Mouse (Mus musculus) testis, adult 2 months (tissue): ENCODE results near the gene Maco1. TPM values are rescaled to one million over a fixed set of nuclear protein-coding genes. Genes with fewer than 3 reads are reported as not detected.

ENCODE experiments used
- H3K27ac ChIP-seq: fragments of 200-500 bp; 2 replicates; pipeline ENCODE4 v1.5.1; 2012; ENCODE audit warnings: low read depth, low read length; ENCODE audit not compliant: control insufficient read depth, insufficient read depth
- H3K27me3 ChIP-seq: fragments of 200-500 bp; 2 replicates; pipeline ENCODE4 v1.6.1; 2012; ENCODE audit warnings: mild to moderate bottlenecking, low read length, moderate library complexity; ENCODE audit not compliant: control insufficient read depth, insufficient read depth
- H3K36me3 ChIP-seq: fragments of 200-500 bp; 2 replicates; pipeline ENCODE4 v1.6.1; 2012; ENCODE audit warnings: mild to moderate bottlenecking, low read length; ENCODE audit not compliant: control insufficient read depth, insufficient read depth
- H3K4me1 ChIP-seq: fragments of 200-500 bp; 2 replicates; pipeline ENCODE4 v1.6.1; 2012; ENCODE audit warnings: low read length; ENCODE audit not compliant: control insufficient read depth, insufficient read depth
- H3K4me3 ChIP-seq: fragments of 200-500 bp; 2 replicates; pipeline ENCODE4 v1.5.1; 2012; ENCODE audit warnings: low read depth, mild to moderate bottlenecking, low read length, moderate library complexity, mixed read lengths; ENCODE audit not compliant: control insufficient read depth
- CTCF ChIP-seq: fragments of 200-500 bp; IDR thresholded peaks from 2 replicates; pipeline ENCODE4 v1.5.1; 2012; ENCODE audit warnings: low read depth, mild to moderate bottlenecking, inconsistent platforms, low read length, moderate library complexity; ENCODE audit not compliant: control insufficient read depth, insufficient read depth, insufficient replicate concordance
- POLR2A ChIP-seq: fragments of 200-500 bp; IDR thresholded peaks from 2 replicates; pipeline ENCODE4 v1.6.1; 2012; ENCODE audit warnings: low read depth, mild to moderate bottlenecking, inconsistent platforms, low read length, moderate library complexity; ENCODE audit not compliant: control insufficient read depth
- polyA plus RNA-seq: library from polyadenylated mRNA; depleted of rRNA; stranded (reverse); fragments of >200 nt; gene quantifications from 2 replicates; pipeline ENCODE4 v1.2.3, GENCODE M21; 2012

Gene Maco1
- polyA plus RNA-seq, 1 experiment: 15.7 TPM

DNA sequence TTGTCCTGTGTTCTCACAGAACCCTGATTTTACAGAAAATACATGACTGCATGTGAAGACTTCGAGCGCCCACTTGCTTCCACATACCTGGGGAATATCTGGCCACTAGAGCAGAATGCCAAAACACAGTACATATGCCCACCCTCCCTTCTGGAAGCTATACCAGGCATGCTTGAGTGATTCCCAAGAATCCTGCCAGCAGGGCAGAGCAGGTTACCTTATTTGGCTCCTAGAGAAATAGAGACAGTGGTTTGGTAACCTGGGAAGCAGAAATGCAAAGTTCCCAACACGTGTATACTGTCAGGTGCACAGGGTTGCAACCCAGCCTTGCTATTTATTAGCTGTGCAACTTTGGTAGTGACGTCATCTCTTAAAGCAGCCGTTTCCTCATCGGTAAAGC, 8.7 kb upstream of the Maco1 start:
- H3K27me3 ChIP-seq: no peaks in the 10 kb centered on the region
- H3K27ac ChIP-seq: no peak overlapping the region
- H3K4me3 ChIP-seq: no peak overlapping the region
- H3K36me3 ChIP-seq: no peaks in the 10 kb centered on the region
- no peak for TF ChIP-seq POLR2A
- no peak for TF ChIP-seq CTCF
- H3K4me1 ChIP-seq: no peaks in the 10 kb centered on the region

DNA sequence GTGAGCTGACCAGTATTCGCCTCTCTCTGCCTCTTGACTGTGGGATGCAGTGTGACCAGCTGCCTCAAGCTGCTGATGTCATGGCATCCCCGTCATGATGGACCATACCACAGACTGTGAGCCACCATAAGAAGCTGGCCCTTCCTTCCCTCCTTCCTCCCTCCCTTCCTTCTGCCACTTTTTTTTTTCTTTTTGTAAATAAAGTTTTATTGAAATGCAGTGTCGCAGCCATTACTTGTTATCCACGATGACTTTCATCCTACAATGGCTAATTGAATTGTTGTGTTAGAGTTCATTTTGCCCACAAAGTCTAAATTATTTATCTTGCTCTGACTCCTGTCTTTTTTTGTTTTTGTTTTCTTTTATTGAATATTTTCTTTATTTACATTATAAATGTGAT, 5.3 kb upstream of the Maco1 start:
- H3K4me3 ChIP-seq: no peak overlapping the region
- 0 out of 2 replicates have a peak, but pooled peaks cover 3% of the 10 kb centered on the region for H3K4me1 ChIP-seq
- no peaks in the 10 kb centered on the region for H3K36me3 ChIP-seq
- no peaks in the 10 kb centered on the region for H3K27me3 ChIP-seq
- H3K27ac ChIP-seq: no peak overlapping the region
- TF ChIP-seq POLR2A (no peak), CTCF (no peak)

DNA sequence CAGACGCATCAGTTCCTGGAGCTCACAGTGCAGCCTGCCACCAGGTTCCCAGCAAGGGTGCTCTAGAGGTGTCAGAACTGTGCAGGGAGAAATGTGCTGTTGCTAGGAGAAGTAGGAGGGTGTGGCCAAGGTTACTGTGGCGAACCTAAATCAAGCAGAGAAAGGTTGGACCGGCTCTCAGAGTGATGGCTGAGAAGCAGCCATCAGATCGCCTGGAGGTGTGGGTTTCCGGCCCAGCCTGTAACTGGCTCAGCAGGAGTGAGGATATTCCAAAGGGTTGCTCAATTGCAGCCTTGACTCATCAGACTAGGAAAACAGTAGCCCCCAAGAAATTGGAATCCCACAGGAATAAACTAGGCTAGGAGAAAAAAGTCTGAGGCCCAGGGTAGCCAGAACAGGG, 3.4 kb upstream of the Maco1 start:
- Histone ChIP-seq H3K4me3 (no peak overlapping the region), H3K36me3 (no peaks in the 10 kb centered on the region), H3K4me1 (peaks cover 7% of the 10 kb centered on the region), H3K27me3 (no peaks in the 10 kb centered on the region), H3K27ac (no peak overlapping the region)
- TF ChIP-seq CTCF (no peak), POLR2A (no peak)

DNA sequence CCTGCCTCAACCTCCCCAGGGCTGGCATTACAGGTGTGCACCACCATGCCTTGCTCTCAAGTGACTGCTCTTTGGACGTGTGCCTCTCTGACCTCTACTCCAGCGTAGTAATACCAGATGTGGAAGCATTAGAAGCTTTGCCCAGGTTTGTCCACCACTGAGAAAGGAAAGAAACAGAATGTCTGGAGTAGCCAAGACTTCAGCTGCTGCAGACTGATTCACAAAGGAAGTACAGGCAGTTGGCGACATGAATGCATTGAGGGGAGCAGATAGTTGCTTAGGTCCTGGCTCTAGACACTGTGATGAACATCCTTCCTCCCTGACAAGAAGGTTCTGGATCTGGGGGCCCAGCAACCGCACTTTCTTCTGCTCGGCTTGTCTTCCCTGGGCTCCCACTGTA, 2.9 kb upstream of the Maco1 start:
- Histone ChIP-seq H3K4me1 (peaks cover 7% of the 10 kb centered on the region), H3K4me3 (no peak overlapping the region), H3K27me3 (no peaks in the 10 kb centered on the region), H3K27ac (no peak overlapping the region), H3K36me3 (no peaks in the 10 kb centered on the region)
- TF ChIP-seq POLR2A: no peak
- TF ChIP-seq CTCF: no peak

DNA sequence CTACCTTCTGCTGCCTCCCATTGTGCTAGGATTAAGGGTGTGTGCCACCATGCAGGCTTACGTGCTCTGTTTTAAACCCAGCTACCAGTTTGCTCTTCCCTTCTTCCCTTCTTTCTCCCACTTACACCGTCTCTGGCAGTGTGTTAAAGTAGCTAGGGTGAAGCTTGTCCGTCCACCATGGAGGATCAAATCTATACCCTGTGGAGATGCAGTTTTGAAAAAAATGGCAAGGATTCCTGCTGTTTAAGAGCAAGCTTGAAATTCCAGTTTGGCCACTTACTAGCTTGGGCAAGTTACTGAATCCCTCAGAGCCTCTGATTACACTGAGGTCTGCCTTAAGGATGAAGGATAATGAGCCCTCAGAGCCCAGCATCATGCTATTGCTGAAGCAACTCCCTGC, 2.2 kb upstream of the Maco1 start:
- no peaks in the 10 kb centered on the region for H3K27me3 ChIP-seq
- no peak overlapping the region for H3K27ac ChIP-seq
- no peaks in the 10 kb centered on the region for H3K36me3 ChIP-seq
- H3K4me1 ChIP-seq: peaks cover 7% of the 10 kb centered on the region
- TF ChIP-seq CTCF (no peak), POLR2A (no peak)
- H3K4me3 ChIP-seq: no peak overlapping the region

DNA sequence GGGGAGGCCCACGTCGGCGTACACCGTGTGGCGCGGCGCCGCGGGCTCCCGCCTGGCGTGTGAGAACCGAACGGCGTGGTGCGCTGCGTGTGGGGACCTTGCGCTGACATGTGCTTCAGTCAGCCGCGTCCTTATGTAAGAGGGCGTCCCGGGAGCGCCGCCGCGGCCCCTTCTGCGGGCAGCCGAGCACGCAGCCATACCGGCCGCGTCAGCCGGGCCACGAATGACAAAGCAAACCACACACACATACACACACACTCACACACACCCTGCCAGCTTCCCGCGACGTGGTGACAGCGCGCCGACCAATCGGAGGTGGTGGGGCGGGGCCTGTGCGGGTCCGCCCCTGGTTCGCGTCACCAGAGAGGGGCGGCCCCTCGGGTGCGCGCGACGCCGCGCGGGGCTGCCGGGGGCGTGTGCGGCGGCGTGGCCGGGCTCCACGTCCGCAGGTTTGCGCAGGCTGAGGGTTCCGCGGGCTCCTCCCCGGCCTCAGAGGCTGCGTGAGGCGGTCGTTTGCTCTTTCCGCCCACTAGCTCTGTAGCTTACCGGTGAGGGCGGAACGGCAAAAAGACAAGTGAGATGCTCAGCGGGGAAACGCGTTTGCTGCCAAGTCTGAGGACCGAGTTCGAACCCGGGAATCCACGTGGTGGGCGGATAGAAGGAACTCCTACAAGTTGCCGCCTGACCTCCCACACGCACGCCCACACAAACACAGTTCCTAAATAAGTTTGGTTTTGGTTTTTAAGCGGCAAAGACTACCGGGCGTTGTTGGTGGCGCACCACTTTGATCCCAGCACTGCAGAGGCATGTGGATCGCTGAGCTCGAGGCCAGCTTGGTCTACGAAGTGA, 716 bp upstream of the Maco1 start:
- H3K27me3 ChIP-seq: no peaks in the 10 kb centered on the region
- H3K4me3 ChIP-seq: peak overlapping the region; percentile 92
- H3K27ac ChIP-seq: peak overlapping the region; percentile 84
- peaks cover 7% of the 10 kb centered on the region for H3K4me1 ChIP-seq
- TF ChIP-seq CTCF: no peak
- peak; percentile 54 for TF ChIP-seq POLR2A
- no peaks in the 10 kb centered on the region for H3K36me3 ChIP-seq

DNA sequence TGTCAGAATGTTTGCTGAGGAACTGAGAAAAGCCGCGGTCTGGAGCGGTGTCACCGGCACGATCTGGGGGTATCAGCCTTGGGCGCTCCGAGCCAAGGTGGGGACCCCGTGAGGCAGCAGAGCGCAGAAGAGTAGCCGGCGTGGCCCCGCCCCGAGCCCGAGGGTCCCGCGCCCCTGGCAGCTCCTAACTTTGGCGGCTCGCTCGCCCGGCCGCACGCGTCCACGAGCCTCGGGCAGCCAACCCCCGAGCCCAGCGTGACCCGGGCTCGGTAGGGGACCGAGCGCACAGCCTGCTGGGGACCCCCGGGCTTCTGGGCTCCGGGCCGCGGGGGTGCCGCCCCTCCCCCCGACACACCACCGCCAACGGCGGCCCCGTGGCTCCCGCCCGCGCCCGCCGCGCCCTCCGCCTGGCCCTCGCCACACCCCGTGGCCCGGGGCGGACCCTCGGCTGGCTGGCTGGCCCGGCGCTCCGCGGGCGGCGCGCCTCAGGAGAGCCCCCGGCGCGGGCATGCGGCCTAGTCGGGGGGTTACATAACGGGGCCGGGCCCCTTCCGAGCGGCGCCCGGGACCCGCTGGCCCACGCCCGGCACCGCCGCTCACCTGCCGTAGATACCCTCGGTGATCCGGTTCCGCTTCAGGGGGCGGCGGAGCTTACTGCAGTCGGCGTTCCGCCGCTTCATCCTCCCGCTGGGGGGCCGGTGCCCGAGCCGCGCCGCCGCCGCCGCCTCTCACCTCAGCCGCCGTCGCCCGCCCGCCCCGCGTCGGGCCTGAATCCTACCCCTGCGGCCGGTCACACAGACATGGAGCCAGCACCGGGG, 498 bp downstream of the Maco1 start:
- H3K4me3 ChIP-seq: peak overlapping the region; percentile 94
- H3K27me3 ChIP-seq: no peaks in the 10 kb centered on the region
- TF ChIP-seq CTCF (no peak), POLR2A (no peak; the same call in 1 of the 2 replicates)
- peaks cover 7% of the 10 kb centered on the region for H3K4me1 ChIP-seq
- peak overlapping the region; percentile 89 for H3K27ac ChIP-seq
- no peaks in the 10 kb centered on the region for H3K36me3 ChIP-seq
